Mouse (Mus musculus) c-Kit-negative CD71-positive TER-119-positive erythroid progenitor cells, embryonic 14.5 days (primary cell): ENCODE measurements at regions not wholly inside any gene's neighbourhood (a gene's known extent, or its start where the extent isn't known, plus 50 kb on each side); places are given as distances from the start of the nearest gene placed in this dataset.
"Not testable (repeated sequence)": the region's sequence is repeated elsewhere in the genome, so short reads cannot be mapped to it uniquely, and the experiment has no call there.

Experiments used
- DNase-seq: peaks from one replicate; pipeline ENCODE4 v3.0.0-alpha.2; 2013; ENCODE audit warnings: low read depth, low spot score

- not testable (repeated sequence) for DNase-seq
Measured at GRCm38 (mm10) chr12:3188734-3189275, 121.0 kb downstream of the Rab10 start.

DNA sequence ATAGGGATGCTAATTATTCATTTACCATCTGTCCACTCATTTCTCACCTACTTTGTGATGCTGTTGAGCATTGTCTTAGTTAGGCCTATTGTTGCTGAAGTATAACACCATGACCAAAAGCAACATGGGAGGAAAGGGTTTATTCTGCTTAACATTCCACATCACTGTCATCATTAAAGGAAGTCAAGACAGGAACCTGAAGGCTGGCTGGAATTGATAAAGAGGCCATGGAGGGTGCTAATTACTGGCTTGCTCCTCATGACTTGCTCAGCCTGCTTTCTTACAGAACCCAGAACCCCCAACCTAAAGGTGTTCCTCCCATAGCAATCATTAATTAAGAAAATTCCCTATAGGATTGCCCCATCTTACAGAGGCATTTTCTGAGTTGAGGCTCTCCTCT is 121.6 kb downstream of the Rab10 start:
- DNase-seq, result no peak

GRCm38 (mm10) chr12:3173325-3173724 is 136.4 kb downstream of the Rab10 start:
- no peak for DNase-seq

GRCm38 (mm10) chr12:3169705-3170287 is 140.0 kb downstream of the Rab10 start:
- not testable (repeated sequence) for DNase-seq

- DNase-seq, result not testable (repeated sequence)
Measured at GRCm38 (mm10) chr12:3161666-3162065, 148.1 kb downstream of the Rab10 start.

- DNase-seq, result not testable (repeated sequence)
Measured at GRCm38 (mm10) chr12:3158771-3159170, 151.0 kb downstream of the Rab10 start.

DNA sequence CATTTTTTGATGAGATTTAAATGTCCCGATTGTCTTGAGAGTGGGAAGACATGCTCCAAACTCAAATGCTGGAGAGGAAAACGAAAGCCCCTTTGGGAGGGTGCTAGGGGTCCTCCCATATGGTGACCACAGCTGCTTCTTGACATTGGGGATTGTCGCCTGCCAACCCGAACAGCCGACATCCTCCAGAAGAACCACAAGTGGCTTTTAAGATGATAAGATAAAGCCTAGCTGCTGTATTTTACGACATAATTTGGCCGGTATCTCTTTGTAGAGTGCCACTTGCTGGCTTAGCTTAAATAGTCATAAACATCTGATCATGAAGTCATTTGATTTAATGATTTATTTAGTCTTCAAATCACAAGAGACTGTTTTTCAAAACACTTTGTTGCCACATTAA is 156.1 kb downstream of the Rab10 start:
- DNase-seq, result not testable (repeated sequence)

GRCm38 (mm10) chr12:3132553-3132952 is 177.2 kb downstream of the Rab10 start:
- not testable (repeated sequence) for DNase-seq

GRCm38 (mm10) chr12:3131149-3131751 is 178.5 kb downstream of the Rab10 start:
- DNase-seq, result not testable (repeated sequence)

DNA sequence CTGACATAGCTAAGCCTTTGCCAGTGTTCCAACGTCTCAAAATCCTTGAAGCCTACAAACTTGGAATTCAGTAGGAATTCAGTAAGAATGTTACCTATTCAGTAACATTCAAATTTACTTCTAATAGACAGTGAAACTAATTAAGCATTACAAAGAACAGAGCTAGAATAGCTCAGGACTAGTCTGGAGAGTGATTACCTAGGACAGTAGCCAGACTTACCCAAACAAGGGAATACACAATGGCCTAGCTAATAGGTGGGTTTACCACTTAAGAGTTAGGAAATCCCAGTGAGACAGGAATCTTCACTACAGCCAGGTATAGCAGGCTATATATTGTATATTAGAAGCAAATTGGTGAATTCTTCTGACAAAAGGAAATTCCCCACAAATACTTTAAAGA is 182.4 kb downstream of the Rab10 start:
- DNase-seq, result not testable (repeated sequence)

GRCm38 (mm10) chr12:3124036-3124435 is 185.7 kb downstream of the Rab10 start:
- DNase-seq, result no peak

GRCm38 (mm10) chr12:3110589-3110988 is 199.2 kb downstream of the Rab10 start:
- DNase-seq, result not testable (repeated sequence)

- DNase-seq, result peak; percentile 2
Measured at GRCm38 (mm10) chr12:3109671-3110070, 200.1 kb downstream of the Rab10 start.

- not testable (repeated sequence) for DNase-seq
Measured at GRCm38 (mm10) chr12:3101963-3102362, 207.8 kb downstream of the Rab10 start.

DNA sequence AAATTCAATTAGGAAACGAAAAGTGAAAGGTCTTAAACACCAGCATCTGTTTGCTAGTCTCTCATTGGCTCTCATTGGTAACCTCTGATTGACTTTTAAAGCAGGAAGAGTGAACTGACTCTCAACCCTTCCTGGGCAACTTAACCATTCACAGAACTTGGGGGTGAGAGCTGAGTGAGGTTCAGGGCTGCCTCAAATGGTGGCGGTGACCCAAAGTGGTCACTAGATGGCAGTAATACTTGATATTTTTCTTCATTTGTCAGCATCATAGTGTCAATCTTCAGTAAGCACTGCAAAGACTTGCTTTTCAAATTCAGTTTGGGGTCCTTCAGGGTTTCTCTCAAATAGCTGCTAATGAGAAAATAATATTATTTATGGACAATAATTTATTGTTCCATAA is 211.6 kb downstream of the Rab10 start:
- not testable (repeated sequence) for DNase-seq

GRCm38 (mm10) chr12:3094509-3094908 is 215.3 kb downstream of the Rab10 start:
- DNase-seq, result no peak

DNA sequence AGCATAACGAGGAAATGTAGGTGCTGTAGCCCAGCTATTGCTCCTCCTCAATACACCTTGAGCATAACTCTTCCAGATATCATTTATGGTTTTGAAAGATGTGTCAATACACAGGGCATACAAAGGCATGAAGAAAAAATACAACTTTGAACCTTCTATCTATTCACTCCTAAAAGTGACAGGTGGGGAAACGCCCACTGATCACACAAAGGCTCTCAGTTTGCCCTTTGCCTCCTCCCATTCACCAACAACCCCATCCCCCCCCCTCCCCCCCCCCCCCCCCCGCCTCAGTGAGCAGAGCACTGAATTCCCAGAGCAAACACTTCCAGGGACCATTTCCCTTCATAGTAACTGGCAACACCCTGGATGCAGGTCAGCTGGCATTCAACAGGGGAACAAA is 216.8 kb downstream of the Rab10 start:
- not testable (repeated sequence) for DNase-seq

- DNase-seq, result not testable (repeated sequence)
Measured at GRCm38 (mm10) chr12:3049546-3049945, 260.2 kb downstream of the Rab10 start.

GRCm38 (mm10) chr12:3018446-3018845 is 291.3 kb downstream of the Rab10 start:
- not testable (repeated sequence) for DNase-seq

DNA sequence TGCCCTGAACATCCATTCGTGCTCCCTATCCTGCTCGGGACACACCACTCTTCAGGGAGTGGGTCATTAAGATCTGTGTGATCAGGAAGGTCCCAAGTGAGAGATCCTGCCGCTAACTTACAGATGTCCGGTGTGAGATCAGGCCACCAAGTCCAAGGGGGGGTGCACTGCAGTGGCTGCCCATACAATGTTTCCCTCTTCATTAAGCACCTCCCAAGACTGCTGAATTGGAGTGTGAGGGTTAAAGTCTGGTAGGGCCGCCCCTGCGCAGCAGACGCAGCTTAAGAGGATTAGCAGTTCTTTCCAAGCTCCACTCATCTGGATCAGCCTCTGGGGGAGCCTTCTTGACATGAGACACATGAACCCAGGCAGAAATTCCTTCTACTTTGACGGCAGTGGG is 293.0 kb downstream of the Rab10 start:
- not testable (repeated sequence) for DNase-seq
